Mouse (Mus musculus): ENCODE results near the gene Adamts18. TPM values are rescaled to one million over a fixed set of nuclear protein-coding genes. Genes with fewer than 3 reads are reported as not detected.

Gene Adamts18
- polyA plus RNA-seq, 1 experiment from 2014 or later = 2.1 TPM

- WGBS = no CpG with 5 or more reads among the region's 3 CpGs
Measured at GRCm38 (mm10) chr8:113791061-113791460, 57.5 kb downstream of the Adamts18 start.

GRCm38 (mm10) chr8:113783711-113784110, 64.8 kb downstream of the Adamts18 start:
- H3K4me3 ChIP-seq = no peak overlapping the region
- no peaks in the 10 kb centered on the region for H3K36me3 ChIP-seq
- no peak for ATAC-seq (ENCODE audit: low FRiP score)
- H3K27ac ChIP-seq = no peak overlapping the region
- H3K27me3 ChIP-seq = no peaks in the 10 kb centered on the region
- no peak overlapping the region for H3K9ac ChIP-seq
- WGBS = no CpG with 5 or more reads among the region's 3 CpGs
- no peaks in the 10 kb centered on the region for H3K4me1 ChIP-seq
- H3K4me2 ChIP-seq (replicated peaks) = no peak overlapping the region
- H3K9me3 ChIP-seq (replicated peaks) = no peaks in the 10 kb centered on the region

More at GRCm38 (mm10) chr8:113791061-113791460, 57.5 kb downstream of the Adamts18 start:
- ATAC-seq (ENCODE audit: low FRiP score) = no peak
- Histone ChIP-seq H3K27ac (no peak overlapping the region), H3K9me3 (replicated peaks) (no peaks in the 10 kb centered on the region), H3K36me3 (no peaks in the 10 kb centered on the region), H3K4me1 (no peaks in the 10 kb centered on the region), H3K4me2 (replicated peaks) (no peak overlapping the region), H3K4me3 (no peak overlapping the region), H3K9ac (no peak overlapping the region), H3K27me3 (no peaks in the 10 kb centered on the region)

- ATAC-seq (ENCODE audit: low FRiP score) = no peak
- H3K9me3 ChIP-seq (replicated peaks) = no peaks in the 10 kb centered on the region
- H3K4me1 ChIP-seq = no peaks in the 10 kb centered on the region
- no peak overlapping the region for H3K27ac ChIP-seq
- H3K9ac ChIP-seq = no peak overlapping the region
- no peaks in the 10 kb centered on the region for H3K36me3 ChIP-seq
- no peaks in the 10 kb centered on the region for H3K27me3 ChIP-seq
- WGBS = 60% methylated on average over 2 of the region's 2 CpGs
- H3K4me2 ChIP-seq (replicated peaks) = no peak overlapping the region
- no peak overlapping the region for H3K4me3 ChIP-seq
Measured at GRCm38 (mm10) chr8:113781554-113781953, 67.0 kb downstream of the Adamts18 start.

GRCm38 (mm10) chr8:113775361-113775760, 73.2 kb downstream of the Adamts18 start:
- 80% methylated on average over 6 of the region's 6 CpGs for WGBS
- Histone ChIP-seq H3K27me3 (no peaks in the 10 kb centered on the region), H3K9me3 (replicated peaks) (no peaks in the 10 kb centered on the region), H3K9ac (no peak overlapping the region), H3K27ac (no peak overlapping the region), H3K36me3 (no peaks in the 10 kb centered on the region), H3K4me2 (replicated peaks) (no peak overlapping the region), H3K4me1 (no peaks in the 10 kb centered on the region), H3K4me3 (no peak overlapping the region)
- no peak for ATAC-seq (ENCODE audit: low FRiP score)

- Histone ChIP-seq H3K36me3 (no peaks in the 10 kb centered on the region), H3K4me1 (no peaks in the 10 kb centered on the region), H3K27ac (no peak overlapping the region), H3K9ac (no peak overlapping the region), H3K4me2 (replicated peaks) (no peak overlapping the region), H3K27me3 (no peaks in the 10 kb centered on the region), H3K9me3 (replicated peaks) (no peaks in the 10 kb centered on the region), H3K4me3 (no peak overlapping the region)
- no peak for ATAC-seq (ENCODE audit: low FRiP score)
- 74% methylated on average over 8 of the region's 8 CpGs for WGBS
Measured at GRCm38 (mm10) chr8:113768861-113769410, 79.6 kb downstream of the Adamts18 start.

- Histone ChIP-seq H3K27ac (no peak overlapping the region), H3K27me3 (no peaks in the 10 kb centered on the region), H3K4me2 (replicated peaks) (no peak overlapping the region), H3K9me3 (replicated peaks) (no peaks in the 10 kb centered on the region), H3K4me3 (no peak overlapping the region), H3K9ac (no peak overlapping the region), H3K4me1 (no peaks in the 10 kb centered on the region), H3K36me3 (no peaks in the 10 kb centered on the region)
- no peak for ATAC-seq (ENCODE audit: low FRiP score)
- WGBS = 71% methylated on average over 4 of the region's 4 CpGs
Measured at GRCm38 (mm10) chr8:113765121-113765520, 83.4 kb downstream of the Adamts18 start.

- 71% methylated on average over 10 of the region's 10 CpGs for WGBS
Measured at GRCm38 (mm10) chr8:113763592-113764355, 84.8 kb downstream of the Adamts18 start.

GRCm38 (mm10) chr8:113762101-113762500, 86.4 kb downstream of the Adamts18 start:
- no peaks in the 10 kb centered on the region for H3K27me3 ChIP-seq
- H3K27ac ChIP-seq = no peak overlapping the region
- 79% methylated on average over 6 of the region's 6 CpGs for WGBS
- ATAC-seq (ENCODE audit: low FRiP score) = no peak
- H3K4me2 ChIP-seq (replicated peaks) = no peak overlapping the region
- no peaks in the 10 kb centered on the region for H3K9me3 ChIP-seq (replicated peaks)
- no peak overlapping the region for H3K4me3 ChIP-seq
- no peaks in the 10 kb centered on the region for H3K4me1 ChIP-seq
- H3K36me3 ChIP-seq = no peaks in the 10 kb centered on the region
- H3K9ac ChIP-seq = no peak overlapping the region

More at GRCm38 (mm10) chr8:113763592-113764355, 84.8 kb downstream of the Adamts18 start:
- no peaks in the 10 kb centered on the region for H3K9me3 ChIP-seq (replicated peaks)
- no peaks in the 10 kb centered on the region for H3K4me1 ChIP-seq
- no peak overlapping the region for H3K9ac ChIP-seq
- no peak overlapping the region for H3K27ac ChIP-seq
- H3K4me3 ChIP-seq = no peak overlapping the region
- no peaks in the 10 kb centered on the region for H3K36me3 ChIP-seq
- no peaks in the 10 kb centered on the region for H3K27me3 ChIP-seq
- no peak overlapping the region for H3K4me2 ChIP-seq (replicated peaks)
- no peak for ATAC-seq (ENCODE audit: low FRiP score)

GRCm38 (mm10) chr8:113755866-113756265, 92.7 kb downstream of the Adamts18 start:
- no peaks in the 10 kb centered on the region for H3K36me3 ChIP-seq
- H3K27ac ChIP-seq = no peak overlapping the region
- no peaks in the 10 kb centered on the region for H3K27me3 ChIP-seq
- H3K4me2 ChIP-seq (replicated peaks) = no peak overlapping the region
- no peak overlapping the region for H3K4me3 ChIP-seq
- 73% methylated on average over 5 of the region's 5 CpGs for WGBS
- no peaks in the 10 kb centered on the region for H3K9me3 ChIP-seq (replicated peaks)
- ATAC-seq (ENCODE audit: low FRiP score) = no peak
- H3K9ac ChIP-seq = no peak overlapping the region
- no peaks in the 10 kb centered on the region for H3K4me1 ChIP-seq

- Histone ChIP-seq H3K27ac (no peak overlapping the region), H3K27me3 (no peaks in the 10 kb centered on the region), H3K9ac (no peak overlapping the region), H3K9me3 (replicated peaks) (no peaks in the 10 kb centered on the region), H3K36me3 (no peaks in the 10 kb centered on the region), H3K4me2 (replicated peaks) (no peak overlapping the region), H3K4me1 (no peaks in the 10 kb centered on the region), H3K4me3 (no peak overlapping the region)
- 92% methylated on average over 2 of the region's 2 CpGs for WGBS
- no peak for ATAC-seq (ENCODE audit: low FRiP score)
Measured at GRCm38 (mm10) chr8:113753153-113753552, 95.4 kb downstream of the Adamts18 start.

GRCm38 (mm10) chr8:113752349-113752748, 96.2 kb downstream of the Adamts18 start:
- H3K9ac ChIP-seq = no peak overlapping the region
- WGBS = 93% methylated on average over 3 of the region's 3 CpGs
- no peak overlapping the region for H3K4me2 ChIP-seq (replicated peaks)
- H3K4me3 ChIP-seq = no peak overlapping the region
- ATAC-seq (ENCODE audit: low FRiP score) = no peak
- no peaks in the 10 kb centered on the region for H3K4me1 ChIP-seq
- no peak overlapping the region for H3K27ac ChIP-seq
- no peaks in the 10 kb centered on the region for H3K9me3 ChIP-seq (replicated peaks)
- H3K27me3 ChIP-seq = no peaks in the 10 kb centered on the region
- H3K36me3 ChIP-seq = no peaks in the 10 kb centered on the region

- no peak overlapping the region for H3K4me2 ChIP-seq (replicated peaks)
- H3K4me3 ChIP-seq = no peak overlapping the region
- no peaks in the 10 kb centered on the region for H3K27me3 ChIP-seq
- 87% methylated on average over 9 of the region's 9 CpGs for WGBS
- H3K9me3 ChIP-seq (replicated peaks) = no peaks in the 10 kb centered on the region
- no peaks in the 10 kb centered on the region for H3K4me1 ChIP-seq
- H3K9ac ChIP-seq = no peak overlapping the region
- no peak for ATAC-seq (ENCODE audit: low FRiP score)
- no peaks in the 10 kb centered on the region for H3K36me3 ChIP-seq
- H3K27ac ChIP-seq = no peak overlapping the region
Measured at GRCm38 (mm10) chr8:113735496-113736060, 113.0 kb downstream of the Adamts18 start.
